Mouse (Mus musculus): Measurements from ENCODE around the gene Eme1. TPM values are rescaled to one million over a fixed set of nuclear protein-coding genes. Genes with fewer than 3 reads are reported as not detected.

Eme1 gene
- total RNA-seq, 2 experiments from 2014 or later, result 0.72 to 0.99 TPM

DNA sequence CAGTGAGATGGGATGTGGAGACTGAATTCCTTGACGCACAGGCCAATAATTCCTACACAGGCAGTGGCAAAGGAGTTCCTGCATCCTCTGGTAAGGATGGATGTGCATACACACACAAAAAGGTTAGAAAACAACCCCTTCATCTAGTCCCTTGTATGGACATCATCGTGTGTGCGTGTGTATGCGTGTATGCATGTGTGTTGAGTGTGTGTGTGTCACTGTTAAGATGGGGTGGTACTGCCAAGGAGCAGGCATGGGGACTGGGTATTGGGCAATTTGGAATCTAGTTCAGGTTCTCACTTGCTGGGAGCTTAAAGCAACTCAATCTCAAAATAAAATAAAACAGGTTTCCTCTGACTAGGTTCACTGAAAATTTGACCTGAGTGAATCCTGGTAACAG, 7.3 kb downstream of the Eme1 start:
- DNase-seq, result no peak

DNA sequence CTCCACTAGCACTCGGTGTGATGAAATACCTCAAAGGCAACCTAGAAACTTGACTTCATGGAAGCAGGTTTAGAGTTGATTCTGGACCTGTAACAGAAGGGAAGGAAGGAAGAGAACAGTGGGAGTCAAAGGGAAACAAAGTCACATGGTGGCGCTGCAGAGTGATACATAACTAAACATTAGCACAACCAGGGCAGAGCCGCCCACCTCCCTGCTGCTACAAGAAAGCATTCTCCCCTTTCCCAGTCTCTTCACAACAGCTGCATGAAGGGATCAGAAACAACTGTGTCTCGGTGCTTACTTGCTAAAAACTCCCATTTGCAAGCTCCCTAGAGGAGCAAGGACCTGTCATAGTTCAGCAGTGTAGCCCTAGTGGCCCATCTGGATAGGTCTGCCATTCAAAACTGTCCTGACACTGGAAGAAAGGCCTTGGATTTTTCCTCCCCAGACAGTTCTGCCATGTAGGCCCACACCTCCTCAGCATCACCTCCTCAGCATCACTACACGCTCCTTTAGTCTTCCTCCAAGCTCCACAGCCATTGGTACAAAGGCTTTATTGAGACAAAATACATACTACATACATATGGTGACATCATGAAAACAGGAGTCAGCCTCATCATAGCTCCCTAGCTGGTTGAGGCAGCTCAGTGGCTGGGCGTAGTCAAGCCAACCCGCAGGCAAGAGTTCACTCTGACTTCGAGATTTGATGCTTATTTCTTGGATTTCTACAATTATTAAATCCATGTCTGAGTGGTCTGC, 9.1 kb downstream of the Eme1 start:
- DNase-seq, result no peak

DNA sequence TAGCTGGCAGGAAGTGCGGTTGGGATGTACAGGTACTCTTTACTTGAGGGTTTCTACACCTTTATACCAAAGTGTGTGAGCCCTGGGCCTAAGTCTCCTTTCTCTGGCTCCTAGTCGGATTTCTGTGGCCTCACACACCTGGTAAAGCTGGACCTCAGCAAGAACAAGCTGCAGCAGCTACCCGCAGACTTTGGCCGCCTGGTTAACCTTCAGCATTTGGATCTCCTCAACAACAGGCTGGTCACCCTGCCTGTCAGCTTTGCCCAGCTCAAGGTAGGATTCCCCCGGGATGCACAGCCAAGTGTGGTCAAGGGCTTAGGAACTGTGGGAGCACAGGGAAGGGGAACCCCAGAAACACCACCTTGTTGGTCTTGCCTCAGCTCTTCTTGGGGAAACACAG, 19.3 kb downstream of the Eme1 start:
- no peak for DNase-seq

DNA sequence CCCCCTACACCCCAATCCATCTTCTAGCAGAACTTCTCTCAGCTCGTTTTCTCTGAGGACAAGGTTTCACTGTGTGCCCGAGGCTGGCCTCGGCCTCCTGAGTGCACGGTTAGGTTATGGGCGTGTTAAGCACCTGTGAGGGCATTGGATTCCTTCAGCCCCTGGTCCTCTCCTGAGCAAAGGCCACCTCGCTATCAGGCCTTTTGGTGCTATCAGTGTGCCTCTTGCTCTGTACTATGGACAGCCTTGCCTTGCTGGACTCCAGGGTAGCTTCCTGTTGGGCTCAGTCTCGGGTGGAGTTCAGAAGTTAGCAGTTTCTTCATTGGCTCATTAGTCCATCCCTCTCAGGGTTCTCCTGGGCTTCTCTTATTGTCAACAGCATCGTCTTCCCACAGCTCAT, 20.8 kb downstream of the Eme1 start:
- DNase-seq, result no peak

DNA sequence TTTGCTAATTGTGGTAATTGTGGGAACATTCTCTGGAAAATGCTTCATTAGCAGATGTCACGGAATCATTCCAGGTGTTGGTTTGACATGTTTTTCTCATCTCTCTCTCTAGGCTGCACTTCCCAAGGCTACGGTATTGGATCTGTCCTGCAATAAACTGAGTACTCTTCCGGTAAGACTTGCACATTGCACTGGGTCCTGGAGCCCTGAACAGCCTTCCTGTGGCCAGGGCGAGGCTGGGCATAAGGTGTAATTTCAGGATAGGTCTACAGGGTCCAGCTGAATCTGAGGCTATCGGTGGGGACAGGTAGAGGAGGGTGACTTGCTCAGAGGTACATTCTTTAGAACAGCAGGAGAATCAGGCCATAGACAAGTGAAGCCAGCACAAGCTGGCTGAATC, 21.8 kb downstream of the Eme1 start:
- no peak for DNase-seq

DNA sequence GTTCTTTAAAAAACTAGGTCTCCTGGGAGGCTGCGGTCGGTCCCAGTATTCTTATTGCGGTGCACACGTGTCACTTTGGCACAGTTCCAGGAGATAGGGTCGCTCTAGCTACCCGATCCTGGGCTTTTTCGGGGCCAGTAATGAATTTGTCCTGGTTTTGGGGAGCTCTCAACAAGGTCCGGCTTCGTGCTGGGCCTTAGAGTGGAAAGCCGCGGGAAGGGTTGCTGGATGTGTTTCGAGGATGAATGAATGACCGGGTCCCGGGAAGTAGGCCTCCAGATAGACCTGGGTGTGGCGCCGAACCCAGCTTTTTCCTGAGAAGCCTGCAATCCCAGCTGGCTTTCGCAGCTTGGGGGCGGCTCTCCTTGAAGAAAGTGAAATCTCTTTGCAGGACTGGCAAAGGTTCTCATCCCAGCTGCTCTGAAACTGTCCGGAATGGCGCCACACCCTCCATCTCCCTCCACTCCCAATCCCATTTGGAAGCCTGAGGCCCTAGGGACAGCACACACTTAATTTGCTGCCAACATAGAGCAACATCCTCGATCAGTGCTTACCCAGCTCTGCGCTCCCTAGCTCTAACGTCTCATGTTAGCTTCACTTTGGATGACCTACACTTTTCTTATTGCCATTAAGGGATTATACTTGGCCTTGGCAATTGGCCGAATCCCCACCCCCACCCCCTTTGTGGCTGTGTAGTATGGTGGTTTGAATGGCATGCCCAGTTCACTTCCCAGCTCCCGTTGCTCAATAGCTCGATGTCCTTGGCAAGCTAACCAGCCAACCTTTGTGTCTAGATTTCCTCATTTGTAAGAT, 23.4 kb downstream of the Eme1 start:
- DNase-seq, result peak; percentile 65 to 68

DNA sequence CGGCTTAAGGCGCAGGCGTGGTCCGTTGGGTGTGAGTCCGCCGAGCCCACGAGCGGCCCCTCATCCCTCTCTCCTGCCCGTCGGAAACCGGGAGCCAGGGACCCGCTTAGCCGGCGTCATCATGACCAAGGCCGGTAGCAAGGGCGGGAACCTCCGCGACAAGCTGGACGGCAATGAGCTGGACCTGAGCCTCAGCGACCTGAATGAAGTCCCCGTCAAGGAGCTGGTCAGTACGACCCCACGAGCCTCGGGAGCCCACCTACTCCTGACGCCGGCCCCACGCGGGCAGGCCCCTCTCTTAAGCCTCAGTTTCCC, 23.9 kb downstream of the Eme1 start:
- no peak for DNase-seq

DNA sequence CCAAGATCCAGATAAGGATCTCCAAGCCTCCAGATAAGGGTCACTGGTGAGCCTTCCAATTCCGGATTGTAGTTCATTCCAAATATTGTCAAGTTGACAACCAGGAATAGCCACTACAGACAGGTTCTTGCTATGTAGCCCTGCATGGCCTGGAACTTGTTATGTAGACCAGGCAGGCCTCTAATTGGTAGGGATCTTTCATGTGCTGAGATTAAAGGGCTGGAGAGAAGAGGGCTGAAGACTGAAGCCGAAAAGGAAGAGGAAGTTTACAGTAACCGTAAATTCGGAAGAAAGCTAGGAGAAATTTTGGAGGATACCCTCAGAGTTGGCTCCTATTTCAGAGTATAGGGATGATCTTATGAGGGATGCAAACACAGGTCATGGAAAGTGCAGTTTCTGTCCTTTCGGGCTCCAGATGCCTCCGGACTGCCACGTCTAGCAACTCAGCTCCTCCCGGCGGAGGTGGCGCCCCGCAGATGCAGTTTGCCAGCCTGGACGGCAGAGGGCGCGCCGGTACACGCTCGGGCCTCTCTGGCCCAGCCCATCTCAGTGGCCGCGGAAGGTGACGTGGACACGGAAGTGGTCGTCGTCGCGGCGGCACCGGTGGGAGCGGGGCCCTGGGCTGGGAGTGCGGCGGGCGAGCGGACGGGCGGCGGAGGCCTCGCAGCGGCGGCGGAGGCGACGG, 24.4 kb downstream of the Eme1 start, which contains the start of gene Lrrc59:
TSS of gene Lrrc59 (plus strand) at position 569 of the 685 bp plus-strand sequence.
- peak; percentile 96 to 97 for DNase-seq

DNA sequence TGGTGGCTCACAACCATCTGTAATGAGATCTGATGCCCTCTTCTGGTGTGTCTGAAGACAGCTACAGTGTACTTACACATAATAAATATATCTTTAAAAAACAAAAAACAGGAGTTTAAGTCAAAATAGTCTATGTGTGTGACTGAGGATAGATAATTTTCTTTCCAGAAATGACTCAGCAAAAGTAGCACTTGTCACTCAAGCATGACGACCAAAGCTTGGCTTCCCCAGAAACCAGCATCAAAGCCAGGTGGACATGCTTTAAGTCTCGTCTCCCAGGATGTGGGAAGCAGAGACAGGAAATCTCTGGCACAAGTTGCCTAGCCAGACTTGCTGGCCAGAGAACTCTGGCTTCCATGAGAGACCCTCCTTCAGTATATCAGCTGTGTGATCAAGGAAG, 31.6 kb downstream of the Eme1 start:
- DNase-seq, result no peak

DNA sequence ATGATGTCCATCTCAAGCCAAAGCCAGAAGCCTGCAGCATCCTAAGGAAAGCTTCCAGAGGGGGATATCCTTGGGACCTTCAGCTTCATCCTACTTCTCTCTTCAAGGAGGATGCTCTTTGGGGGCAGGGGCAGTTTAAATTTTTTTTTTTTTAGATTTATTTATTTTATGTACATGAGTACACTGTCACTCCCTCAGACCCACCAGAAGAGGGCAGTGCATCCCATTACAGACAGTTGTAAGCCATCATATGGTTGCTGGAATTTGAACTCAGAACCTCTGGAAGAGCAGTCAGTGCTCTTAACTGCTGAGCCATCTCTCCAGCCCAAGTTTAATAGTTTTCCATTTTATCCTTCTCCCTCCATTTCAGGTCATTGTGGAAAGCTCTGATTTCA, 32.3 kb downstream of the Eme1 start:
- no peak for DNase-seq

DNA sequence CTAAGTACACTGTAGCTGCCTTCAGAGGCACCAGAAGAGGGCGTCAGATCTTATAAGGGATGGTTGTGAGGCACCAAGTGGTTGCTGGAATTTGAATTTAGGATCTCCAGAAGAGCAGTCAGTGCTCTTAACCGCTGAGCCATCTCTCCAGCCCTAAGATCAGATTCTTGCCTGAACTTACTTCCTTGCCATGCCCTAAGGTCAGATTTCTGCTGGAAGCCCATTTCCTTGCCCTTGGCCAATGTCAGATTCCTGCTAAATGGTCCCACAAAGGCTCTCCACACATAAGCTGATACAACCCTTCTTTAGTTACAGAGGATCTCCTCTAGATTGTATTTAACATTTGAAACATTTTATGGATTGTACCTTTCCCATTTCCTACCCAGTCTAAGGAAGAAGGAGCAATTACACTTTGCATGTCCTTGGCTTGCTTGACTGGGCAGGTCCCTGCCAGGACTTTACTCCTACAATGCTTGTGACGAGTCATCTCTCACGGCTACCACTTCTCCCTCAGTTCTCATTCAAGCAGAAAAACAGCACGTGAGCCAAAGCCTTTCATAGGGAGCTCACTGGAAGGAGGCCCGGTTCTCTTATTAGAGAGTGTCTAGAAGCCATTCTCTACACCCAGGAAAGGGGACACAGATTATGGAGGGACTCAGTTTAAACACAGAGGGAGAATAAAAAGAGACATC, 32.9 kb downstream of the Eme1 start:
- no peak for DNase-seq

DNA sequence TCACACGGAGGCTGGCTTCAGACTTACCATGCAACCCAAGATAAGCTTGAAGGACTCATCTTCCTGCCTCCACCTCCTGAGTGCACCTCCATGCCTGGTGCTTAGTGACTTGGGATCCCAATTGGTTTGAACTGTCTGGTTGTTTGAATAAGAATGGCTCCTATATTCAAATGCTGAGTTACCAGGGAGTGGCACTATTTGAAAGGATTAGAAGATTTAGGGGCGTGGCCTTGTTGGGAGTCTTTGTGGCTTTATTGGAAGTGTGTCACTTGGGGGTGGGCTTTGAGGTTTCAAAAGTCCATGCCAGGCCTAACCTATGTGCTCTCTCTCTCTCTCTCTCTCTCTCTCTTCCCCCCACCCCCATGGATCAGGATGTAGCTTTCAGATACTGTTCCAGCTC, 36.1 kb downstream of the Eme1 start:
- no peak for DNase-seq

DNA sequence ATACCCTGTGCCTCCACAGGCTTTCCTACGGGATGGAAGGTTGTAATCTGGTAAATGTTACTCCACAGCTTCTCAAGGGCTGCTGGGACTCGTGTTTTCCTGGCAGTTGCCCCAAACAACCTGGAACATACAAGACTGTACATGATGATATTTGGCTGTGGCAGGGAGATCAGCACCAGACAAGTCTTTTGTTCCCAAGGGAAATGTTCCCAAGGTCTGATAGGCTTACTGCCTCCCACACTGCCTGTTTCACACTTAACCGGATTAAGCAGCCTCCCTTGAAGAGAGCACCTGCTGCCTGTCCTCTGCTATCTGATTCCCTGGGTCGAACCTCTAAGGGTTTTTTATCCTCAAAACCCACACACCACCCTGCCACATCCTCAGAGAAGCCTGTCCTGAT, 38.3 kb downstream of the Eme1 start:
- no peak for DNase-seq

DNA sequence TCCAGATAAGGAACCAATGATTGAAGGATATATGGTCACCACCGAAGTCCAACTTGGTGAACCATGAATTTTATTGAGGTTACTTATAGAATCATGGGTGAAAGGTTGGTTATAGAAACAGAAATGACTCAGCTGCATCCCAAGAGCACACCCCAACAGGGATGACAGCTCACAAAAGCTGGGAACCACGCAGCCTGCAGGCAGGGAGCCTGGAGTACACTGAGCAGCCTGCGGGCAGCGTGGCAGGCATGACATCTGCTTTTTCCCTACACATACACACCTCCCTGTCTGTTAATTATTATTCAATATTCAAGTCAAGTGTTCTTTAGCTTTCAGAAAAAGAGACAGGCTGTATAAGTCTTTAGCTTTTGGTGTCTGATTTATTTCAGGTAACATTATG, 39.2 kb downstream of the Eme1 start:
- no peak for DNase-seq

DNA sequence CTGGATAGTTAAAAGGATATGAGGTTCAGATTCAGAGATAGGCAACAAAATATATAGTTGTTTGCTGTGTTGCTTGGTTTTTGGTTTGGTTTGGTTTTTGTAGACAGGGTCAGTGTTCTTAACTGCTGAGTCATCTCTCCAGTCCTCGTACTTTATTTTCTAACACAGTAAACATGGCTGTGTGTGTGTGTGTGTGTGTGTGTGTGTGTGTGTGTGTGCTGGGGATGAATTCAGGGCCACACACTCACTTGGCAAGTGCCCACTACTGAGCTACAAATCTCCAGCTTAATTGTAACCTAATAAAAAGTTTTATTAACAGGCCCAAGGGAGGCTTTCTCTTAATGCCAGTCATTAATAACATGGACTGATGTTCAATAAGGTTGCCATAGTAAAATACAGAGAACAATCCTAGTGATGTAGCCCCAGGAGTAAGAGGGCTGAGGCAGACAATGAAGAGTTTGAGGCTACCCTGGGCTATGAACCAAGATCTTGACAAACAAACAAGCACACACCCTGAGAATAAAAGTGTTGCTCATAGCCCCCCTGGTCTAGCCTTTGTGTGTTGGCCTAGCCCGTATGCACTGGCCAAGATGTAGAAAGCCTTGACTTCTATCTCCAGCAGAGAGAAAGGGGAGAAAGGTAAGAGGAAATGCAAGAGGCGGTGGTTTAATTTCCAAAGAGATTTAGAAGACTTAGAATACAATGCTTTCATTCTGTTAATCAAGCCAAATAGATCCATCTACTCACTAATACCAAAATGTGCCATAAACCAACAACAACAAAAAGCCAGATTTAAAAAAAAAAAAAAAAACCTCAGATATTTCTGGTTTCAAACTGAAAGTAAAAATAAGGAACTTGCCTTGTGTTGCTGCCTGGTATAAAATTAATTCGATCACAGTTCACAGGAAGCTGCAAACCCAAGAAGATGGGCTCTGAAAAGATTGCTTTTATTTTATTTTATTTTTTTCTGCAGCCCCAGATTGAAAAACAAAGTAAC, 42.7 kb downstream of the Eme1 start:
- peak; percentile 56 to 64 for DNase-seq

DNA sequence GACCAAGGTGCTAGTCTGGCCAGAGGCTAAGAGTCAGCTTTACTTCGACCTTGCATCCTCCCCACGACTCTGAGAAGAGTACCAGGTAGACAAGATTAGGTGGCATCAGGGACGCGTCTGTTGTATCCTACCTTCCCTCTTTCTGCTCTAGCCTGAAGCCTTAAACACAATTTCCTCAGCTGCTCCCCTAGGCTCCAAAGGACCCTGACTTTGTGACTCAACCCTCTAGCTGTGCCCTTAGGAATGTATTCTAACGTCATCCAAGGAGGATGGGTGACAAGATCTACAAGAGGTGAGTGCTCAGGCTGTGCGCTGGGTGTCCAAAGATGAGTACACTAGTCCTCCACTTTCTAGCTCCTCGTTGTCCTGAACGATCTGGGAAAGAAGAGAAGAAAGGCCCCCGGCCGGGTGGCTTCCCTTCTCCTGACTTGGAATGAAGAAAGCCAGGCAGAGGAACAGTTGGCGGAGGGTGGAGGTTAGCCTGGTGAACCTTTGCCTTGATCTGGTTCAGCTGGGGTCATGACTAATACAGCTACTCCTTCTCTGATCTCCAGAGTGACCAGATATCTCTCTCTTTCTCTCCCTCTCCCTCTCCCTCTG, 51.3 kb downstream of the Eme1 start:
- peak in 1 of 2 experiments; percentile 36 for DNase-seq

DNA sequence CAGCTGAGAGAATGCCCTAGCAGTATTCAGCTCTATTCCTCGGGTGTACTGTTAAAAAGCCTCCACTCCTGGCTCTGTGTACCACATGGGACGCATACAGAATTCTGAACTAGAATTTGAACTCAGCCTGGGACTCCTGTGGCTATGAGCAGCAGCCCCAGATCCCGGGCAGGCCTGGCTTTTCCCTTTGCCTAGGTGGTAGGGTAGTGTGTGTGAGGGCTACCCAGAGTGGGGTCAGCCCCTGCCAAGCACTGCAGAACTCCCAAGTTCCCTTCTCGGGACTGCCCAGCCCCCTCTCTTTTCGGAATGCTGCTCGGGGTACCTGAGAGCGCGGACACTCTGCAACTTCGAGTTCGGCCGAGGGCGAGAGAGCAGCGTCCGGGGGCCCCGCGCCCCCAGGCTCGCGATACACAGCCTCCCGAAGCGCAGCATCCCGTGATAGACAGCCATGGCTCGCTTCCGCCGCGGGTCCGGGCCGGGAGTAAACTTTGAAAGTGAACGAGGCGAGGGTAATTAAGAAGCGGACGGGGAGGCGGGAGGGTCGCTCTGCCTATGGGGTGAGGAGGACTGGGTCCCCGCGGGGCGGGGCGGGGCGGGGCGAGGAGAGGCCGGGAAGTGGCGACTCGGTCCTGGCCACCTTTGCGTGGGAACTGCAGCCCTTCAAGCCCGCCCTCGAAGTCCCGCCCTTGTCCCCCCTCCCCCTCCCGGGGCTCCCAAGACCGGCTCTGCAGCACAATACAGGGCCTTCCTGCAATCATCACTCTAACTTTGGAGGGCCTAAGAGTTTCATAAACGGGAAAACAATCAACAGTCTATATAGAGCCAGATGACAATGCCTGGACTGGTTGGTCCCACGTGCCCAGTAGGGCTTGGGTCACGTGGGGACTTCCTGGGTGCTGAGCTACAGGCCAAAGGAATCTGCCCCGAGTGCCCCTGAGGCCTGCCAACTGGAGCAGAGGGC, 52.2 kb downstream of the Eme1 start, which contains the start of gene Acsf2:
TSS of gene Acsf2 (minus strand) at position 551 of the 961 bp plus-strand sequence.
- DNase-seq, result peak; percentile 88 to 95

DNA sequence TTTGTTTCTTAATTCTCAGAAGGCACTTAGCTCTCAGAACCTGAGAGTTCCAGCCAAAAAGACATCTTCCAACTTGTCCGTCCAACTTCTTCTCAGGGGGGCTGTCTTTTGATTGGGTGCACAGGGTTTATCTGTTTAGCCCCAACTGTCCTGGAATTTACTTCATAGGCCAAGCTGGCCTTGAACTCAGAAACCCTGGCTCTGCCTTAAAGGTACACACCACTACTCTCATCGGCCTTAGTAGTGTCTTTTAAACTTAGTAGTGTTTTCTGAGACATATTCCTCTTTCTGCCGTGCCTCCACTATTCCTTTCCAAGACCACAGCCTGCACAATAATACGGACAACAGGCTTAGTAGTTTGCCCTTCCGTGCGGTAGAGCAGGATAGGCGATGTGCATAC, 53.3 kb downstream of the Eme1 start:
- DNase-seq, result no peak

DNA sequence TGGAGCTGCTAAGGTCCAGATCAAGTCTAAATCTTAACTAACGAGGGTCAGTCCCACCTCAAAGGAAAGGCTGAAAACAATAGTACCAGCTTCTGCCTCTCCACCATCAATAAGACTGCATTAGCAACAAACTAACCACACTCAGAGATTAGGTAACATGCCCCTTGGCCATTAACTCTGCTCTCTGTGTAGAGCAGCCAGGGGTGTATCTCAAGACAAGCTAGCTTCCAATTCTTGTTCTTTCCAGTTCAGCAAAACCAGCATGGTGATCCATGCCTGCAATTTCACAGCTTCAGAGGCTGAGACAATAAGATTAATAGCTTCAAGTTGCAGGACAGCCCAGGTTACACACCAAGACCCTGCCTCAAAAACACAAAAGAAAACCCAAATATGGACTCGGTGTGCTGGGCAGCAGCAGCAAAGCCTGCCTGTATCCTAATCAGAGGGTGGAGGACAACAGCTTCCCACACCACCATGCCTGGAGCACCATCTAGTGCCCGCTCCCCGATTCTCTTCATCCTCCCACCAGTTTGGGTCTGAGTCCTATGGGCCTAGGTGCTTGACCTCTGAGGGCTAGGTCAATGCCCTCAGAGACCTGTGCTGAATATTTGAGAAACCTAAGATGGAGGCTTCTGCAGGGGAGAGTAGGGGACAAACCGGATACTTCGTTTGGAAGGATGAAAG, 55.2 kb downstream of the Eme1 start:
- DNase-seq, result peak in 1 of 2 experiments; percentile 34
